In genomic region chr9:107586974-107587832, GRCm38 (mm10) we compare ENCODE assay signal across 8 mouse cellular contexts. TPM values are rescaled to one million over a fixed set of nuclear protein-coding genes. Genes with fewer than 3 reads are reported as not detected.
DNase-seq lines count a peak whose midpoint lies in the region; ATAC-seq and TF ChIP-seq lines count a peak whose summit lies in the region.

Gene Ifrd2 (plus strand): TSS chr9:107587642.

- peak within 1 kb of the TSS; percentile 96 for H3K4me2 ChIP-seq in forebrain, embryonic 16.5 days (ENCODE audit: low read length)
- peak within 1 kb of the TSS; percentile 96 for H3K4me2 ChIP-seq in lung, embryonic 14.5 days

- no peak within 1 kb of the TSS for H3K27ac ChIP-seq in forebrain, embryonic 16.5 days (ENCODE audit: low read length)
- H3K27ac ChIP-seq in layer of hippocampus, adult 2 months: peak within 1 kb of the TSS; percentile 76
- peak within 1 kb of the TSS; percentile 50; the same call in 1 of the 2 replicates for H3K27ac ChIP-seq in lung, embryonic 14.5 days (ENCODE audit: low read depth)
- H3K27ac ChIP-seq in olfactory bulb, adult 2 months (ENCODE audit: insufficient read depth, low read depth, low read length): no peak within 1 kb of the TSS
- no peak within 1 kb of the TSS for H3K27ac ChIP-seq in thymus, adult 2 months (ENCODE audit: control insufficient read depth, insufficient read depth, low read length)

- peaks cover 84% of the 10 kb centered on the region for H3K4me1 ChIP-seq in G1E (ENCODE audit: insufficient read depth, low read depth, low read length)
- H3K4me1 ChIP-seq in forebrain, embryonic 16.5 days (replicated peaks; ENCODE audit: control insufficient read depth, insufficient read depth, low read length): peaks cover 11% of the 10 kb centered on the region
- H3K4me1 ChIP-seq in lung, embryonic 14.5 days (ENCODE audit: insufficient read depth): peaks cover 8% of the 10 kb centered on the region; the same call in 1 of the 2 replicates
- peaks cover 2% of the 10 kb centered on the region; the same call in 1 of the 2 replicates for H3K4me1 ChIP-seq in olfactory bulb, adult 2 months (ENCODE audit: control insufficient read depth, insufficient read depth, low read length)
- H3K4me1 ChIP-seq in thymus, adult 2 months (replicated peaks; ENCODE audit: control insufficient read depth, insufficient read depth, low read length): peaks cover 16% of the 10 kb centered on the region

- no peaks in the 10 kb centered on the region for H3K9me3 ChIP-seq in G1E (replicated peaks)
- H3K9me3 ChIP-seq in forebrain, embryonic 16.5 days (ENCODE audit: control insufficient read depth, low read length): no peaks in the 10 kb centered on the region
- no peaks in the 10 kb centered on the region for H3K9me3 ChIP-seq in lung, embryonic 14.5 days (ENCODE audit: low read depth, low read length)

- H3K9ac ChIP-seq in forebrain, embryonic 16.5 days (replicated peaks; ENCODE audit: low read depth, low read length): peak within 1 kb of the TSS; percentile 71
- H3K9ac ChIP-seq in lung, embryonic 14.5 days: peak within 1 kb of the TSS; percentile 68

- no peak for TF ChIP-seq CTCF in G1E (IDR thresholded peaks at IDR 0.05; ENCODE audit: low read depth, low read length)
- no peak for TF ChIP-seq CTCF in layer of hippocampus, adult 2 months (conservative IDR thresholded peaks at IDR 0.05)
- no peak for TF ChIP-seq CTCF in lung, embryonic 14.5 days (IDR thresholded peaks at IDR 0.05; ENCODE audit: low read depth)
- no peak for TF ChIP-seq CTCF in olfactory bulb, adult 2 months (IDR thresholded peaks at IDR 0.05; ENCODE audit: insufficient read depth, low read depth, low read length)
- 0 out of 2 replicates have a peak, but pooled peaks have one; percentile 36 for TF ChIP-seq CTCF in thymus, adult 2 months (IDR thresholded peaks at IDR 0.05; ENCODE audit: borderline replicate concordance, control insufficient read depth, extremely low read depth, insufficient read depth, low read length, poor library complexity)

- intact Hi-C loops in heart, postnatal 36 days (cut with DNase I): no loop called here

- peaks cover 74% of the 10 kb centered on the region for H3K36me3 ChIP-seq in G1E (replicated peaks)
- peaks cover 5% of the 10 kb centered on the region for H3K36me3 ChIP-seq in forebrain, embryonic 16.5 days (ENCODE audit: control insufficient read depth, insufficient read depth)
- peaks cover 45% of the 10 kb centered on the region for H3K36me3 ChIP-seq in lung, embryonic 14.5 days (ENCODE audit: insufficient read depth)
- H3K36me3 ChIP-seq in thymus, adult 2 months (ENCODE audit: control insufficient read depth, insufficient read depth, low read length): 0 out of 2 replicates have a peak, but pooled peaks cover 5% of the 10 kb centered on the region

- TF ChIP-seq POLR2A in olfactory bulb, adult 2 months (IDR thresholded peaks at IDR 0.05; ENCODE audit: insufficient read depth, low read depth, low read length): no peak
- TF ChIP-seq POLR2A in thymus, adult 2 months (IDR thresholded peaks at IDR 0.05; ENCODE audit: control insufficient read depth, extremely low read depth, insufficient read depth, low read length, poor library complexity): peak; percentile 59

- peak; percentile 81 for ATAC-seq in G1E (ENCODE audit: extremely low read depth, insufficient number of reproducible peaks, low FRiP score, poor library complexity, severe bottlenecking)
- peak; percentile 99 for ATAC-seq in forebrain, embryonic 16.5 days
- peak; percentile 97 for ATAC-seq in lung, embryonic 14.5 days (ENCODE audit: insufficient read depth)

- H3K27me3 ChIP-seq in G1E (ENCODE audit: insufficient read depth, low read length): no peaks in the 10 kb centered on the region
- H3K27me3 ChIP-seq in forebrain, embryonic 16.5 days (replicated peaks; ENCODE audit: control insufficient read depth, insufficient read depth, low read length): no peaks in the 10 kb centered on the region
- H3K27me3 ChIP-seq in lung, embryonic 14.5 days (ENCODE audit: insufficient read depth, low read length): no peaks in the 10 kb centered on the region
- H3K27me3 ChIP-seq in thymus, adult 2 months (ENCODE audit: control insufficient read depth, insufficient read depth, low read length): no peaks in the 10 kb centered on the region

- WGBS in forebrain, embryonic 16.5 days: 14% methylated on average over 46 of the region's 46 CpGs
- 13% methylated on average over 46 of the region's 46 CpGs for WGBS in lung, embryonic 14.5 days
- 12% methylated on average over 46 of the region's 46 CpGs for WGBS in olfactory bulb, adult 2 months
- 13% methylated on average over 46 of the region's 46 CpGs for WGBS in thymus, adult 2 months

- H3K4me3 ChIP-seq in G1E (ENCODE audit: low read depth, low read length): peak within 1 kb of the TSS; percentile 80
- H3K4me3 ChIP-seq in forebrain, embryonic 16.5 days (replicated peaks; ENCODE audit: low read length): peak within 1 kb of the TSS; percentile 87
- peak within 1 kb of the TSS; percentile 74 for H3K4me3 ChIP-seq in layer of hippocampus, adult 2 months
- peak within 1 kb of the TSS; percentile 78 for H3K4me3 ChIP-seq in lung, embryonic 14.5 days (ENCODE audit: low read depth, low read length)
- H3K4me3 ChIP-seq in olfactory bulb, adult 2 months (ENCODE audit: insufficient read depth, low read depth, low read length): peak within 1 kb of the TSS; percentile 76
- peak within 1 kb of the TSS; percentile 59 for H3K4me3 ChIP-seq in thymus, adult 2 months (ENCODE audit: control insufficient read depth, insufficient read depth, low read length)

- DNase-seq in G1E (ENCODE audit: low spot score): peak; percentile 76
- DNase-seq in cerebellum, adult 18-20 months: peak; percentile 95 to 100
- peak; percentile 89 to 94 for DNase-seq in heart, postnatal 36 days
- DNase-seq in layer of hippocampus, adult 2 months (ENCODE audit: low spot score in 2 of 2): peak; percentile 95 to 99
- DNase-seq in lung, embryonic 14.5 days: peak; percentile 99
- peak; percentile 99 for DNase-seq in thymus, adult 2 months

RNA-seq across cellular contexts. Expression of gene Ifrd2, which starts in this region (rescaled TPM):
- total RNA-seq in G1E (2014; fragmentation: Nextera tagmentation): 178 and 183 TPM in 2 replicates
- 76.0 and 76.7 TPM in 2 replicates for total RNA-seq in G1E (2017)
- polyA plus RNA-seq in G1E (2012): 153 and 156 TPM in 2 replicates
- 14.4 and 16.8 TPM in 2 replicates for polyA plus RNA-seq in forebrain, embryonic 16.5 days (2015; fragmentation: Nextera tagmentation; extraction: Ambion mirVana)
- total RNA-seq in heart, postnatal 36 days (2021): 10 to 100 TPM; 48.4 to 51.2 TPM
- 10 to 100 TPM; 13.7 to 15.2 TPM for total RNA-seq in layer of hippocampus, adult 2 months (2021)
- 57.9 and 64.6 TPM in 2 replicates for polyA plus RNA-seq in lung, embryonic 14.5 days (2014; fragmentation: Nextera tagmentation; extraction: Ambion mirVana)
- not detected in 2 replicates for polyA plus RNA-seq in olfactory bulb, adult 2 months (2012; ENCODE audit: insufficient read depth, insufficient read length, low replicate concordance, missing spikeins)
- 65.1 and 67.4 TPM in 2 replicates for polyA plus RNA-seq in thymus, adult 2 months (2012; rRNA removed)

Comparison
In these comparisons a context has a peak if more than half of its experiments do, and no peak if none do; other contexts are left out.
1. RNA of gene Ifrd2 (polyA plus RNA-seq): 153 to 156 TPM in G1E, 65.1 to 67.4 TPM in thymus, adult 2 months, 57.9 to 64.6 TPM in lung, embryonic 14.5 days and 14.4 to 16.8 TPM in forebrain, embryonic 16.5 days; not detected in olfactory bulb, adult 2 months; every median in the first group is over 10 times any median in the second.
2. H3K27ac ChIP-seq: peak in layer of hippocampus, adult 2 months (single experiment) and lung, embryonic 14.5 days (single experiment); none in forebrain, embryonic 16.5 days (single experiment), olfactory bulb, adult 2 months (single experiment) and thymus, adult 2 months (single experiment).
3. Peak in every context shown above with its lines, with median percentiles within 50 percentile points of each other: ATAC-seq, DNase-seq and H3K4me3 ChIP-seq.